Mouse (Mus musculus): ENCODE results near the gene Gpatch11.
"Not testable (repeated sequence)": the region's sequence is repeated elsewhere in the genome, so short reads cannot be mapped to it uniquely, and the experiment has no call there.

Gene Gpatch11

DNA sequence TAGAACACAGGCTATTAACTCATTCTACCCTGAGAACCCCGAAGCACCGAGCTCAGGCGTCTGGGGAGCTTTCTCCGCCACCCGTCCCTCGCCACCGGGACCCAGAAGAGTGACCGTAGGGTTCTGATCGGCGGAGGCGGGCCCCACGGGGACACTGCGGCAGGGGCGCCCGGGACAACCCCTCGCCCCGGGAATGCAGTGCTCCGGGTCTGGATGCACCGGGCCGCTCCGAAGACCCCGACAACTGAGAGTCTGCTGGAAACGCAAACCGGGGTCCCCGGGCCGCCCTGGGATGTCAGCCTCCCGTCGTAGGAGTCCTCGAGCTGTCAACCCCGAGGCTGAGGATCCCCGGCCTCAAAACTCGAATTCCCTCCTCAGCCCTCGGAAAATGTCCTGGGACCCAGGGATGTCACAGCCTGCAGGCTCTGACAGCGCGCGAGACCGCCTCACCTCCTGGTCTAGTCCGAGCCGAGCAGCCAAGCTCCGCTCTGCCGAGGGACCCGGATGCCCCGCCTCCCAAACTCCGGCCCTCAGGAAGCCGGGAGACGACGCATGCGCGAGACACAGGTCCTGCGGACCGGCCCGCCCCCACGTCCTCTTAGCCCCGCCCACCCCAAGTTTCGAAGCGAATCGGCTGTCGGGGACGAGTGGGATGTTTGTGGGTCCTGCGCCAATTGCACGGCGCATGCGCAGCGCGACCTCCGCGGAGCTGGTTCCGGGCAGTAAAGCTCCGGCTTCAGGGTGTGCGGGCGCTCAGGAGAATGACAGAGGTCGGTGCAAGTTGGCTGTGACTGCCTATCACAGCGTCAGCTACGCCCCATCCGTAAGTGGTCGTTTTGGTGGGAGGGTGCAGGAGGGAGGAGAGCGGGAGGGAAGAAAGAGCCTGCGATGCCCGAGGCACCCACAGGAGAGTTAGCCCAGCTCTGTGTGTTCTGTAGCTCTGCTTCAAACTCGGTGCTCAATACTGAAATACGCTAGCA is at the start of gene Gpatch11, which contains the start of gene Heatr5b:
Gene Gpatch11, plus strand, starts transcription at position 712 of the 980 bp plus-strand sequence.
Gene Heatr5b, minus strand, starts transcription at position 509 of the 980 bp plus-strand sequence.
- DNase-seq (ENCODE audit: low spot score): peak; percentile 87

DNA sequence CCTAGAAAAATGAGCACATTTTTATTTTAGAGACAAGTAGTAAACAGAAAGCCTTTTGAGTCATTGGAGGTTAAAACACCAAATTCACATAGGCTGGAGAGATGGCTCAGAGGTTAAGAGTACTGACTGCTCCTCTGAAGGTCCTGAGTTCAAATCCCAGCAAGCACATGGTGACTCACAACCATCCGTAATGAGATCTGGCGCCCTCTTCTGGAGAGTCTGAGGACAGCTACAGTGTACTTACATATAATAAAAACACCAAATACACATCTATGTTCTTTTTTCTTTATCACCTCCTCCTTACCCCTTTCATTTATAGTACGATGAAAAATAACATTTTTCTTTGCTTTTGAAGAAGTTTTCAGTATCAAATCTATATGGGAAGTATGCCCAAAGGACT is 47.1 kb upstream of the Gpatch11 start:
- DNase-seq (ENCODE audit: low spot score): not testable (repeated sequence)

DNA sequence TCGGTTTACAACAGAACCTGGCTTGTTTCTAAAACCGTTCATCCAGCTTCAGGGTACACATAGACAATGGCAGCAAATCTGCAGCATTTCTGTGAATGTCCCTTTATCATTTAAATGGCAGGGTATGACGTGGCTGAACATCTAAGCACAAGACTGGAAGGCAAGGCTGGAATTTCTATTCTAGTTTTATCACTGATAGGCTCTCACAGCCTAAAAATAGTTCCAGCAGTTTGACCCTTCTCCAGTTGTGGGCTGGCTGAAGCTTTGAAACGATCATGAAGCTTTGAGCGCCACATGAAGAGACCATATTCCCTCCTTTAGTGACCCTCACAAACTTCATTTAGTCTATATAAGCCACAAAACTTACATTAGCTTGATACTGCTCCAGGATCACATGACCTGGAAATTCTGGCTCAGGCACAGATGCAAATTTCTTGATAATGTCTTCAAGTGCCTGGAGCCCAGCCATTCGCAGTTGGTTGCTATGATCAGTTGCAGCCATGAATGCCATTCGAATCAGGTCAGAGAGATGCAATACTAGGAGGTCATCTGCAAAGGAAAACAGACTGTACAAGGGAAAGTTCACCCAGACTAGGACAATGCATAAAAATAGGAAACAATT is 44.2 kb upstream of the Gpatch11 start:
- no peak for DNase-seq (ENCODE audit: low spot score)

DNA sequence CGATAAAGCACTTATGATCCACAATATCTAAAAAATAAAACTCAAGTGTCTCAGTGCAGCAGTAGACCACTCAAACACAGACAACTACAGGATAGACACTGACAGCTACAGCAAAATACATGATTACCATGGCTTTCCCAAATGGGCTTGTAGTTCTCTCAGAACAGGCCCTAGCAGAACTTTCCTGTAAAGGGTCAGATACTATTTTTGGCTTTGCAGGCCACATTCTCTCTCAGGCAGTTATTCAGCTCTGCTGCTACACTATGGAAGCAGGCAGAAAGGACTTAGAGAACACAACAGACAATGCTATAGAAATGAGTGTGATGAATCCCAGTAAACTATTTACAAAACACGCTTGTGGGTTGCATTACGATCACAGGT is 43.7 kb upstream of the Gpatch11 start:
- DNase-seq (ENCODE audit: low spot score): no peak

DNA sequence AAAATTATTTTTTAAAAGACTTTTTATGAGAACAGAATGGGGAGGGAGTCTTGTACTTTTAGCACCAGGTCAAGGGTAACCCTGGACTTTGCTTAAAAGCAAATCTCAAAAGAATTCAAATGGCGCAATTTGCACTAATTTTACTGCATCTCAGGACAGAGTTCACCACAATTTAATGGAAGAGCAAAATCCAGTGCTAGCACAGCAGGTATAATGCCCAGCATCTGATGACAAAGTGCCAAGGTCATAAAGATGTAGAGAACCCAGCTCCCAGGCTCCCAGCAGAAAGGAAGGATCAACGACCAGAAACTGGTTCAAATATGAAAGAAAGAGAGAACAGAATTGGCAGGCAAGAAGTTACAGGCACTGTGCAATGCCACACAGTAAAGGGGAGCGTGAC is 43.2 kb upstream of the Gpatch11 start:
- no peak for DNase-seq (ENCODE audit: low spot score)

DNA sequence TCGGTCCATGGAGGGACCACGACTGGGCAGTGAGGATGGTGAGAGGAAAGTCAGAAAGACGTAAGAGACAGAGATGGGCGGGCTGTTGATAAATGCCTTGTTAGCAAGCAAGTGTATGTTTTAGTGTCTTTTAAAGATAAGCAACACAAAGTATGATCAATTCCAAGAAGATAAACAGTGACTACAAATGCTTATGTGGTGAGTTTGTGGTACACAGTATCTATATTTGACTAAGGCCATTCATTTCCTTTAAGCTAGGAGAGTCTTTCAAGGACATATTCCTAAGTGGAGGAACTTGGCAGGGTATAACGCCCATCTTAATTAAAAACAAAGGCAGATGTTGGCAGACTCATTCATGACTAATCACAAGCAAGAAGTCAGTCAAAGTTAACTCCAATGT is 41.0 kb upstream of the Gpatch11 start:
- DNase-seq (ENCODE audit: low spot score): no peak

DNA sequence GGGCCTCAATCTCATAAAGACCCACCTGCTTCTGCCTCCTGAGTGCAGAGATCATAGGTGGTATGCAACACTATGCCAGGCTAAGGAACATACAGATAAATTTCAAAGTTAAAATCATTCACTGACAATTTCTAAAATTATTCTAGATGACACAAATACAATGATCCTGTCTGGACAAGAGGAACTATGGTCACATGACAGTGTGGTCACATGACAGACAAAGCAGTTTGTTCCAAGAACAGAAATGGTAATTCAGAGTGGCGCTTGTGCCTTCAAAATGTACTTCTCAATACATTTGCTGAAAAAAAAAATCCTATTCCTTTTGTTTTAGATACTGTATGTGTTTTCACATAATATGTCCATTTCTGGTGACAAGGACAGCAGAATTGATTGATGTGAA is 38.1 kb upstream of the Gpatch11 start:
- DNase-seq (ENCODE audit: low spot score): no peak

DNA sequence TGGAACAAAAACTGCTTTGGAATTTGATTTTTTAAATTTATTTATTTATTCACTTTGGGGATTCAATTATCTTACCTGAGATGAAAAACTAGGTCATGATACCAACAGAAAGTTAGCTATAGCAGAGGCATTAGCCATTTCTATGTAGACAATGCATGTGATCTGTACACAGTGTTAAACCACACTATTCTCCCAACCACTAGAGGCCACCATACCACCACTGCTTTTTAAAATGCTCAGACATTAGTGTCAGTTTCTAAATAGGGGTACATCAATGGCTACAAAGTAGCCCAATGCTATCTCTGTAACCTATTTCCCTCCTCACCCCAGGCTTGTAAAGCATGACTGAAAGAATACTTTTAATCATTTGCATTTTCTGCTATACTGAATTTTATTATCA is 26.3 kb upstream of the Gpatch11 start:
- DNase-seq (ENCODE audit: low spot score): no peak

DNA sequence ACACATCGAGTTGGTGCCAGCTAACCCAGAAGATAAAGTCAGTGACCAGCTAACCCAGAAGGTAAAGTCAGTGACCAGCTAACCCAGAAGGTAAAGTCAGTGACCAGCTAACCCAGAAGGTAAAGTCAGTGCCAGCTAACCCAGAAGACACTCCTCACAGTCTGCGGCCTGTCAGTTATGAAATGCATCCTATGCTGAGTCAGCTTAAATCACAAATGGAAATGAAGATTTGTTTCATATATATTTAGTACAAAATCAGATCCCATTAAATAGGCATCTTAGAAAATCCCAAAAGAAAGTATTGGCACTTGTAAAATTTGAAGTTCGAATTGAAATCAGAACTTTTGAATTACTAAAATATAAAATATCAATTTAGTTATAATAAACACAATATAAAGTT is 25.8 kb upstream of the Gpatch11 start:
- DNase-seq (ENCODE audit: low spot score): no peak

DNA sequence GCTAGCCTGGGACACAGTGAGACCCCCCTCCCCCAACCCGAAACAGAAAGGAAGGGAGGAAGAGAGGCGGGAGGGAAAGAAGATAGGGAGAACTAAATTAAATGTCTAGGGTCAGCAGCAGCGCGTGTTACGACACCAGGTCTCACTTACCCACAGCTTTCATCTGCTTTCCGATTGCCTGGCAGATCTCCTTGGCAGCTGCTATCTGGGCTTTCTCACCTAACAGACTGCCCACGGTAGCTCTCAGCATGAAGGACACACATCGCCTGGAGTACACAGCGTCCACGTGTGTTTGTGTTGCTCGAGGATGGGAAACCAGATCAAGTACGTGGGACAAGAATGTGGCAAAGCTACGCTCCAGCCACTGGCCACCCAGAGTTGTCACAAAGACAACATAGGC is 11.0 kb upstream of the Gpatch11 start:
- DNase-seq (ENCODE audit: low spot score): no peak

DNA sequence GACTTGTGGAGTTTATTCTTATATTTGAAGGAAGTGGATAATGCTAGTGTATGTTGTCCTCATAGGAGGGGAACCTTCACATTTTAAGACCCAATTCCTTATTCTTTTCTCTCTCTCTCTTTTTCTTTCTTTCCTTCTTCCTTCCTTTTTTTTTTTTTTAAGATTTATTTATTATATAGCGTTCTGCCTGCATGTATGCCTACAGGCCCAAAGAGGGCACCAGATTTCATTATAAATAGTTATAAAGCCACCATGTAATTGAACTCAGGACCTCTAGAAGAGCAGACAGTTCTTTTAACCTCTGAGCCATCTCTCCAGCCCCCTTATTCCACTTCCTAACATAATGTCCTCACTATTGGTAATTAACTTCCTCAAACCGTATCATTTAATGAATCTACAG is 689 bp downstream of the Gpatch11 start:
- DNase-seq (ENCODE audit: low spot score): no peak

DNA sequence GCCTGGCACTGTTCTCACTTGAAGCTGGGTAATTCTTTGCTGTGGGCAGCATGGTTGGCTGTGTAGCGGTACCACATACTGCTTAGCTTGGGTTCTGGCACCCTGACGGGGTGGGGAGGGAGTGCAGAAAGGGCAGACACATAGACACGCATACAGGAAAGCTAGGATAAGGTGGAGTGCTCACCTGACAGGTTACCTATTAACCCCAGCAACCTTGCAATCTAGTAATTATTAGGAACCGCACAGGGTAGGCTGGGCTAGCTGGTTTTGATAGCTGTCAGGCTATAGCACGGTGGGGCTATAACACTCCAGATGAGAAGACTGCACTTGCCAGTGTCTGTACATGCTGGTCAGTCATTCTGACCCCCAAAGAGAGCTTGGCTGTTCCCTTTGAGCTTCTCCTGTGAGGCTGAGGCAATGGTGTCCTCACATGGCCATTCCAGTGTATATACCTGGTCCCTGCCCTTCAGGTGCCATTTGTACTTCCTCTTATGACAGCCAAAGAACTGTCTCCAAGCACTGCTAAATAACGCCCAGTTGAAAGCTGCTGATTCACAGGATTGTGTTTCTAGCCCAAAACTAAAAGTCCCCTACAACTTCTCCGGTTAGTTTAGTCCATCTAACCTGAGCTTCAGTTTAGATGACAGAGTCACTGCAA is 7.0 kb downstream of the Gpatch11 start:
- no peak for DNase-seq (ENCODE audit: low spot score)

DNA sequence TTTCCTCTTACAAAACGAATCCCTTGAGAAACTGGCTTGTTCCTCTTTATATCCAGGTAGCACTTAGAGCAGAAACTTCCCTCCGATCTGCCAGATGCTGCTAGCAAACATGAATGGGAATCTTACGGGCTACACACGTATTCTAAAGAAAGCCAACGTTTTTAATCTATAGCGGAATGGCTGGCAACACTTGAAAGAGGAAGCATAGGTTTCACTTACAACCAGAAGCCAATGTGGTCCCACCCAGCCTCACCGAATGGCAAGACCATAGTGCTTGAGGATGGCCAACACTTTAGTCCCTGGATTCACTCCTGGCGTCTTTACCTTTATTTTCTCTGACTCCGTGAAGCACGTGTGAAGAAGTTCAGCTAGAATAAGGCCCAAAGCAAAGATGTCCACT is 20.9 kb downstream of the Gpatch11 start:
- no peak for DNase-seq (ENCODE audit: low spot score)

DNA sequence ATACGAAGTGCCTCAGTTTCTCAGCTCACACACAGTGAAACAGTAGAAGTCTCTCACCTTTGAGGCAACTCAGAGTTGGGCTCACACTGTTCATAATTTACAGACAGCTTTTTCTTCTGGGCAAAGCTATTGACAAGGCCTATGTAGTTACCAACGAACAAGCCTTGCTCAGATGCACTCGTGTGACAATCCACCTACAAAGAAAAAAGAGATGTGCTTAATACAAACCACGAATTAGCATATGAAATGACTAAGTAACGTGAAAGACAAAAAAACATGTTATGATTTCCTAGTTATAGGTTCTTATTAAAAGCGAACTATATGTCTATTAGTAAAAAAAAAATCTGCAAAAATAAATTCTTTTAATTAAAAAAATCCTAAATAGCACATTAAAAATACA is 38.5 kb downstream of the Gpatch11 start:
- DNase-seq (ENCODE audit: low spot score): no peak

DNA sequence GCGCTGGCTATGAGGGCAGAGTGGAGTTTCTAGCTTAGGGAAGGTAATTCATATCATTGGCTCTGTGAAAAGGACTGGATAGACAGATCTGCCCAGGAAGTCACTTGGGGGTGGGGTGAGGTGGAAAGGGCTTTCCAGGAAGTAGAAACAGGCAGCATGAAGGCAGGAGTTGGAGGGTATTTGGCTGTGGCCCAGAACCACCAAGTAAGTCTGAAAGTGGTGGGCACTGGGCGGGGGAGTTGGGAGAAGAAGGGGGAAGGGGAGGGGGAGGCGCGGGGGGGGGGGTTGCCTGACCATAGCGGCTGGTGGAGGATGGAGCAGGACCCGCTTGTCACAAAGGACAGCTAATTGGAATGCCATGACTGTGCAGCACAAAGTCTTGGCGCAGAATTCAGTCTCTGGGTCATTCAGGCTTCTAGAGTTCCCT is 46.5 kb downstream of the Gpatch11 start:
- DNase-seq (ENCODE audit: low spot score): no peak

DNA sequence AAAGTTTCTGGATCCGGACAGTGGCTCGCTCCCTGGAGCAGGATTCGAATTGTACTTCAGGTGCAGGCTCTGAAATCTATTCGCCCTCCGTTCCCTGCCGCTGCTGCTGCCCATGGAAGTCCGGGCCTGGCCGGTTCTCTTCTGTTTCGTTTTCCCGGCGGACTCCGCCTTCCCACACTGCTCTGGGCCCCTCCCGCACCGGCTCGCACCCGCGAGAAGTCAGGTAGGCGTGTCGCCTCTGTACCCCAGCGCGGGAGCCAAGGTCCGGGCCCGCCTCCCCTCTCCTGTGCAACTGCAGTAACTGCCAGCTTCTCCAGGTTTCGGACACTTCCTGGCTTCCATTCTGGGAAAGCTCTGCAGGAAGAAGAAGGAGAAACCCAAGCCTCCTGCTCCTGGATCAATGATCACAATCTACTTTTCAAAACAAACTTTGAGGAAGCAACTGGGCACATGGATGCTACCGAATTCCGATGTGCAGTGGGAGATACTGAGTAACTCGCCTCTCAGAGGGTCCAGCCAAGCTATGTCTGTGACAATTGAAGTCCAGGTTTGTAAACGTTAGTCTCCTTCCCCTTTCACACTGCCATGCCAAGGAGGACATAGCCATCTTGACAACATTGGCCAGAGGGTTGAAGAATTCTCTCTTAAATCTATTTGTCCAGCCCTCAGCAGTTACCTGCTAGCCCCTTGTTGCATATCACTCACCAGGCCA is 47.2 kb downstream of the Gpatch11 start, which contains the start of gene Eif2ak2:
Gene Eif2ak2, minus strand, starts transcription at position 173 of the 712 bp plus-strand sequence.
- peak; percentile 18 for DNase-seq (ENCODE audit: low spot score)

DNA sequence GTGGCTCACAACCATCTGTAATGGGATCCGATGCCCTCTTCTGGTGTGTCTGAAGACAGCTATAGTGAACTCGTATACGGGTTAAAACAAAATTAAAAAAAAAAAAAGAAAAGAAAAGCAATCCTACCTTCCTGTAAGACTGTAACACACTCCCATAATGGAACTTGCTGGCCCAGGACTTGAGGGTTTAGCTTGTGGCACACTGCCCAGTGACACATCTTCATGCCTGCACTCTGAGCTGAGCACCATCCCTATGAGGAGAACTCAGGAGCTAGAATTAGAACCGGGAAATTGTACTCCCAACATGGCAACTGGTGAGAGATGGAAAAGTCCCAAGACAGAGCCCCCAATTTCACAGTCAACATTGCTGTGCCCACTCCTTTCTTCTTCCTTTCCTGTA is 47.9 kb downstream of the Gpatch11 start:
- DNase-seq (ENCODE audit: low spot score): no peak

DNA sequence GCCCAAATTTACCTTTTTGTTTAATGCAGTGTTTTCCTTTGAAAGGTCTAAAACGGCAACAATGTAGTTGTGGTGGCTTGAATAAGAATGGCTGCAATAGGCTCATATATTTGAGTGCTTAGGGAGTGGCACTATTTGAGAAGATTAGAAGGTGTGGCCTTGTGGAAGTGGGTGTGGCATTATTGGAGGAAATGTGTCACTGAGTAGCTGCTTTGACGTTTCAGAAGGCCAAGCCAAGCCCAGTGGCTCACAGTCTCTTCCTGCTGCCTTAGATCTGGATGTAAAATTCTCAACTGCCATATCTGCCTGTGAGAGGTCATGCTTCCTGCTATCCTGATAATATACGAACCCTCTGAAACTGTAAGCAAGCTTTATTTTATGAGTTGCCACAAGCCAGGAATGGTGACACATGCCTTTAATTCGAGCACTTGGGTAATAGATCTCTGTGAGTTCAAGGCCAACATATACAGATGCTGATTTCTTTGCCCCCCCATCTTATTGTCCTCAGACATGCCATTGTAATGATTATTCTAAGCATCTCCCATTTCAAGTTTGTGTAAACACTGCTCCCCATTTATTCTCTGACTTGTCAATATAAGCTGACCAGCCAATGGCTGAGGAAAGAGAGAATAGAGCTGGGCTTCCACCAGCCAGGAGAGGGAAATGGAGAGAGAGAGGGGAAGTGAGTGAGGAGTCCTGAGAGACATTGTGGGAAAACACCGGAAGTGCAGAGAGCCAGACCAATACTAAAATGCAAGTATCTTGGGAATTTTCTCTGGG is 50.1 kb downstream of the Gpatch11 start:
- DNase-seq (ENCODE audit: low spot score): no peak

DNA sequence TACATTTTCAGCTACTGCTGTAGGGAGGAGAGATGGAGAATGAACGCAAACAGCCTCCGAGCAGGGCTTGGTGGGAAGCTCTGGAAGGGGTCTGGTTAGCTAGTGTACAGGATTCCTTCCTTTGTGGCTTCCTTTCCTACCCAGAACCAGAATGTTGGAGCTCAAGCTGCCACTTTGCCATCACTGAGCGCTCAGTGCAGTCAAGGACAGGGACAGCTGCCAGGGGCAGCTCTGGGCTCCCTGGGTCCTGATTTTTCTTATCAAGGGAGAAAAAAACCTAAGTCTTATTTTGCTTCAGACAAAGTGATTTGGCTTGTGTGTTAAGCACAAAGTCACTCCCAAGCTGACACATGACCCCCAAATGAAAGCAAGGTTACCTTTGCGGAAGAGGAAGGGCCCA is 53.2 kb downstream of the Gpatch11 start:
- no peak for DNase-seq (ENCODE audit: low spot score)

DNA sequence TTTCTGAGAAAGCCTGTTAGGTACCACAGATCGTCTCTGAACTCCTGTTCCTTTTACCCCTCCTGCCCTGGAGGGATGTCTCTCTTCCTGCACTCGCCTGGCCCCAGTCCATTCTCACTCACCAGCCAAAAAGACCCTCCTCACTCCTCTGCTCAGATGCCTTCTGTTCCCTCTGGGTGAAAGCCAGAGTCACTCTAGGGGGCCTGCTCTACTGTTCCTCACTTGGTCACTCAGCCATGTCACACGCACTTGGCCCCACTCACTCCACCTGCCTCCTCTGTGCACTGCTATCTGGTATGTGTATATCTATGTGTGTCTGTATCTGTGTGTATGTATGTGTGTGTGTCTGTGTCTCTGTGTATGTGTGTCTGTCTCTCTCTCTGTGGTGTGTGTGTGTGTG is 53.8 kb downstream of the Gpatch11 start:
- no peak for DNase-seq (ENCODE audit: low spot score)

DNA sequence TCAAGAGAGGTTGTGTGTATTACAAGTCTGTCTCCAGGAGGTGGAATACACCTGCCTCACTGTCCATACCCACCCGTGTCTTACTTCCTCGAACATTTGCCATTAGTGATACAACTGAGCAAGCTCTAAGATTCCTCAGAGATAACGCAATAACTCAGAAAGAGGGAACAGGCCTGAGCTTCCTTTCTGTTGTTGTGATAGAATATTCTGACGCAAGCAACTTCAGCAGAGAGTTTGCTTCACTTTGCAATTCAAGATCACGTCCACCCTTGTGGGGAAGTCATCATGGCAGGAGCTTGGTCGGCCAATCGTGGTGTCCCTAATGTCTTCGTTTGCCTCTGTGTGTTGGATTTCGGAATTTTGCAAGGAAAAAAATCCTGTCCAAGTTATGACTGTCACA is 55.7 kb downstream of the Gpatch11 start:
- DNase-seq (ENCODE audit: low spot score): no peak
